Mouse (Mus musculus): ENCODE data around the gene Tpbgl. TPM values are rescaled to one million over a fixed set of nuclear protein-coding genes. Genes with fewer than 3 reads are reported as not detected.

Tpbgl gene
- polyA plus RNA-seq, 1 experiment from 2014 or later = 0.32 TPM

DNA sequence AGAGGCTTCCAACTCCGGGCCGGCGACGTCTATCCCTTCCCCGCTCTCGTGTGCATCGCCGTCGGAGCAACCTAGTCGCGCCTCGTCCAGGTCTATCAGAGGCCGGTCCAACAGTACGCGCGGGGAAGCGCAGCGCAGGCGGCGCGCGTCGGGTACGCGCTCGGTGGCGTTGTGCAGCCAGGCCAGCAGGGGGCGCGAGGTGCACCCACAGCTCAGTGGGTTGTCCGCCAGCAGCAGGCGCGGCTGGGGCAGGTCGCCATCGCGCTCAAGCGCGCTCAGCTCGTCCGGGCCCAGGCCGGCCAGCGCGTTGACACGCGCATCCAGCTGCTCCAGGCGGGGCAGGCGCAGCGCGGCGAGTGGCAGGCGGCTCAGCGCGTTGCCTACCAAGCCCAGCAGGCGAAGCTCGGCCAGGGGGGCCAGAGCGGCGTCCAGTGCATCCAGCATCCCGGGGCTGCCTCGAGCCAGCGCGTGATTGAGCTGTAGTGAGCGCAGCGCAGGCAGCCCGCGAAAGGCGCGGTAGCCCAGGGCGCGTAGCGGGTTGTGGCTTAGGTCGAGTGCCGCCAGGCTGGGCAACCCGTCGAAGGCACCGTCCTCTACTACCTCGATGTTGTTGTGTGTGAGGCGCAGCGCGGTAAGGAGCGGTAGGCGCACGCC is 1.1 kb downstream of the Tpbgl start:
- Histone ChIP-seq H3K9me3 (replicated peaks) (no peaks in the 10 kb centered on the region), H3K27me3 (ENCODE audit: low read depth, poor library complexity, severe bottlenecking) (peaks cover 100% of the 10 kb centered on the region), H3K4me1 (peaks cover 50% of the 10 kb centered on the region), H3K4me3 (peak overlapping the region; percentile 57), H3K27ac (replicated peaks) (peak overlapping the region; percentile 62), H3K36me3 (no peaks in the 10 kb centered on the region)
- 1% methylated on average over 81 of the region's 81 CpGs for WGBS
- peak; percentile 88 for DNase-seq (ENCODE audit: low spot score)

DNA sequence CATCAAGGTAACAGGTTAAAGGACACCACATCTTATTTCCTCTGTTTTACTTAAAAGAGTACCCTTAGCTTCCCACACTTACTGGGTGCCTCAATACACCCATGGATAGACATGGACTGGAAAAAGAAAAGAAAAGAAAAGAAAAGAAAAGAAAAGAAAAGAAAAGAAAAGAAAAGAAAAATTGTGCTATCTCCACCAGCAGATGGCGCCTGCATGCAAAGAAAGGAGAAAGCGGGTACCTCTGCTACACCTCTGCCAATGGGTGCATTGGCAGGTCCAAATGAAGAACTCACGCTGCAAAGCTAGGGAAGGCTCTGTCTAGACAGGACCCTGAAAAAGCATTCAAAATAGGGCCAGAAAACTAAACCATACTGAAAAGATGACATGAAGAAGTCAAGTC is 8.0 kb downstream of the Tpbgl start:
- peak; percentile 28 for DNase-seq (ENCODE audit: low spot score)
- WGBS = 16% methylated on average over 3 of the region's 3 CpGs
- no peak overlapping the region for H3K27ac ChIP-seq (replicated peaks)
- peaks cover 19% of the 10 kb centered on the region for H3K4me1 ChIP-seq
- H3K27me3 ChIP-seq (ENCODE audit: low read depth, poor library complexity, severe bottlenecking) = peaks cover 37% of the 10 kb centered on the region
- H3K9me3 ChIP-seq (replicated peaks) = no peaks in the 10 kb centered on the region
- no peak overlapping the region for H3K4me3 ChIP-seq
- H3K36me3 ChIP-seq = no peaks in the 10 kb centered on the region

DNA sequence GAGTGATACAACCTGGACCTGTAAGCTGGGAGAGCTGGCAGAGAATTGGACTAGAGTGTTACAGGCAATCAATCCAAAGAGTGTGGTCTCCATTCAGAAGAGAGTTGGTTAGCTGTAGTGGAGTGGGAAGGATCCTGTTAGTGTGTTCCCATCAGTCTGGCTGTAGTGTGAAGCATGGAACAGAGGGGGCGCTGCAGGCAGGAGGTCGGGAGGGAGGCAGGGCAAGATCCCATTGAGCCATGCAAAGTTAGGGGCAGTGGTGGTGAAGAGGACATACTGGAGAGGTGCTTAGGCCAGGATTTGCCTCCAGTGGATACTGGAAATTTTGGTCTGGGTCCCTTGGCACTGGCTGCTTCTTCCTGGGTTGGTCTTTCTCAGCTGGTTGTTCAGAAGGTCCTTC is 8.6 kb downstream of the Tpbgl start:
- Histone ChIP-seq H3K9me3 (replicated peaks) (no peaks in the 10 kb centered on the region), H3K4me1 (peaks cover 13% of the 10 kb centered on the region), H3K4me3 (no peak overlapping the region), H3K36me3 (no peaks in the 10 kb centered on the region), H3K27ac (replicated peaks) (no peak overlapping the region), H3K27me3 (ENCODE audit: low read depth, poor library complexity, severe bottlenecking) (peaks cover 31% of the 10 kb centered on the region)
- no peak for DNase-seq (ENCODE audit: low spot score)
- 67% methylated on average over 2 of the region's 2 CpGs for WGBS

DNA sequence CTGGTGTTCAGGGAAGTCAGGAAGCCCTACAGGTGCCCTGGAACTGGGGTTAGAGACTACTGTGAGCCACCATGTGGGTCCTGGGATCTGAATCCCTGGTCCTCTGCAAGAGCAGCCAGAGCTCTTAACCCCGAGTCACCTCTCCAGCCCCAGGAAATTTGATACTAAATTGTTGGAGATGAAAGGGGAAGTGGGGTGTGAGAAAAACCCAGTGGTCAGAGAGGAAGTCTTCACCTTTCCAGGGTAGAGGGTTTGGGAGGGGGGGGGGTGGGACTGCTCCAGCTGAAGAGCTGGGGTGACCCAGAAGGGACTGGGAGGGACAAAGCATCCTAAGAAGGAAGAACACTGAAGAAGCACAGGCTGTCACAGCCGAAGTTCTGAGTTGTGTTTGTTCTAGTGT is 19.3 kb downstream of the Tpbgl start:
- H3K9me3 ChIP-seq (replicated peaks) = no peaks in the 10 kb centered on the region
- H3K27me3 ChIP-seq (ENCODE audit: low read depth, poor library complexity, severe bottlenecking) = no peaks in the 10 kb centered on the region
- 75% methylated on average over 2 of the region's 2 CpGs for WGBS
- H3K4me3 ChIP-seq = no peak overlapping the region
- H3K4me1 ChIP-seq = 0 out of 2 replicates have a peak, but pooled peaks cover 3% of the 10 kb centered on the region
- peaks cover 9% of the 10 kb centered on the region; the same call in 1 of the 2 replicates for H3K36me3 ChIP-seq
- no peak overlapping the region for H3K27ac ChIP-seq (replicated peaks)
- DNase-seq (ENCODE audit: low spot score) = no peak

DNA sequence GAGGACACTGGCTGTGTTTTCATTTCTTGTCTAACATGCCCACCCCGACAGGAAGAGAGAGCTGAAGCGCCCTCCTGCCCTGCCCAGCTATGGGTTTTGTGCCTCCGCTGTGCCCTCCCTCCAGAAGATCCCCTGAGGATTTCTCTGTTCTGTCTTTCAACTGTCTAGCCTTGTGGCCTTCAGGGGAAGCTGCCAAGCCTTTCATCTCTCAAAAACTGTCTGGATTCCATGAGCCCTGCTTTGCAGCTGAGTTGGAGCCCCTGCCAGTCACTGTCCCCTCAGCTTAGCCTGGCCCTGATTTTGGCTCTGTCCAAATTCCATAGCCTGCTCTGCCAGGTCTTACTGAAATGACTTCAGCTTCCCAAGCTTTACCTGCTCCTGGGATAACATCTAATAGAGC is 20.1 kb downstream of the Tpbgl start:
- no peak for DNase-seq (ENCODE audit: low spot score)
- H3K4me1 ChIP-seq = 0 out of 2 replicates have a peak, but pooled peaks cover 3% of the 10 kb centered on the region
- H3K4me3 ChIP-seq = no peak overlapping the region
- peaks cover 17% of the 10 kb centered on the region for H3K36me3 ChIP-seq
- no peaks in the 10 kb centered on the region for H3K9me3 ChIP-seq (replicated peaks)
- H3K27me3 ChIP-seq (ENCODE audit: low read depth, poor library complexity, severe bottlenecking) = no peaks in the 10 kb centered on the region
- WGBS = 78% methylated on average over 3 of the region's 3 CpGs
- no peak overlapping the region for H3K27ac ChIP-seq (replicated peaks)

DNA sequence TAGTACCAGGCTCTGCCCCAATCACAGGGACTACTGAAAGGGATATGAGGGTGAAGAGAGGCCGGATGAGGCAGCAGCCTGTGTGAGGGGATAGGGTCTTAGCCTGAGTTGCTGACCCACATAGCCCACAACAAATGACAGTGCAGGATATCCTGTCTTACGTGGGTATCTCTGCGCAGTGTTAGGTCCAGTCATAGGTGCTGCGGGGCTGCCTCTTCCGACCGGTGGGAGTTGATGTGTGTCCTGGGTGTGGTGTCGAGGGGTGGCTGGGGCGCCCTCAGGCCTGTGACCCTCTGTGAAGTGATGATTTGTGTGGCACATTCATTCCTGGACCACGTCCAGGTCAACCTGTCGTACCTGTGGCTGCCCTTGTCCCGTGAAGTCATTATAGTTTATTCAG is 20.6 kb downstream of the Tpbgl start:
- Histone ChIP-seq H3K27ac (replicated peaks) (no peak overlapping the region), H3K4me3 (no peak overlapping the region), H3K4me1 (0 out of 2 replicates have a peak, but pooled peaks cover 3% of the 10 kb centered on the region), H3K9me3 (replicated peaks) (no peaks in the 10 kb centered on the region), H3K36me3 (peaks cover 22% of the 10 kb centered on the region), H3K27me3 (ENCODE audit: low read depth, poor library complexity, severe bottlenecking) (no peaks in the 10 kb centered on the region)
- 89% methylated on average over 11 of the region's 11 CpGs for WGBS
- no peak for DNase-seq (ENCODE audit: low spot score)

DNA sequence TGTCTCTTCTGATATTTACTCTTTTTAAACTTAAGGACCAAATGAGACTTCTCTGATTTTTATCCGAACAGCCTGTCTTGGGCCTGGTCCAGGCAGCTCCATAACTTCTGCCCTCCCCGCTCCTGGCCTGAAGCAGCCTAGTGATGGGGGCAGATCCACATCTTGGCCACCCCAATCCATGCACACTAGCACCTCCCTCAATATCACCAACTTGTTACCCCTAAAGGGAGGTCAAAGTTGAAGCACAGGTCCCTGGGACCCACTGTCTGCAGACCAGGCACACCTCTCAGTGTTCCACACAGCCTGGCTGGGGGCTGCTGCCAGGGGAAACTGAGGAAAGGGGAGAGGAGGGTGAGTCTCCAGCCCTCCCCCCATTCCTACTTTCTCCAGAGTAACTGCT is 21.8 kb downstream of the Tpbgl start:
- H3K27me3 ChIP-seq (ENCODE audit: low read depth, poor library complexity, severe bottlenecking) = no peaks in the 10 kb centered on the region
- WGBS = 91% methylated on average over 2 of the region's 2 CpGs
- no peaks in the 10 kb centered on the region for H3K9me3 ChIP-seq (replicated peaks)
- H3K27ac ChIP-seq (replicated peaks) = no peak overlapping the region
- H3K36me3 ChIP-seq = peaks cover 33% of the 10 kb centered on the region
- H3K4me1 ChIP-seq = 0 out of 2 replicates have a peak, but pooled peaks cover 3% of the 10 kb centered on the region
- no peak overlapping the region for H3K4me3 ChIP-seq
- no peak for DNase-seq (ENCODE audit: low spot score)

DNA sequence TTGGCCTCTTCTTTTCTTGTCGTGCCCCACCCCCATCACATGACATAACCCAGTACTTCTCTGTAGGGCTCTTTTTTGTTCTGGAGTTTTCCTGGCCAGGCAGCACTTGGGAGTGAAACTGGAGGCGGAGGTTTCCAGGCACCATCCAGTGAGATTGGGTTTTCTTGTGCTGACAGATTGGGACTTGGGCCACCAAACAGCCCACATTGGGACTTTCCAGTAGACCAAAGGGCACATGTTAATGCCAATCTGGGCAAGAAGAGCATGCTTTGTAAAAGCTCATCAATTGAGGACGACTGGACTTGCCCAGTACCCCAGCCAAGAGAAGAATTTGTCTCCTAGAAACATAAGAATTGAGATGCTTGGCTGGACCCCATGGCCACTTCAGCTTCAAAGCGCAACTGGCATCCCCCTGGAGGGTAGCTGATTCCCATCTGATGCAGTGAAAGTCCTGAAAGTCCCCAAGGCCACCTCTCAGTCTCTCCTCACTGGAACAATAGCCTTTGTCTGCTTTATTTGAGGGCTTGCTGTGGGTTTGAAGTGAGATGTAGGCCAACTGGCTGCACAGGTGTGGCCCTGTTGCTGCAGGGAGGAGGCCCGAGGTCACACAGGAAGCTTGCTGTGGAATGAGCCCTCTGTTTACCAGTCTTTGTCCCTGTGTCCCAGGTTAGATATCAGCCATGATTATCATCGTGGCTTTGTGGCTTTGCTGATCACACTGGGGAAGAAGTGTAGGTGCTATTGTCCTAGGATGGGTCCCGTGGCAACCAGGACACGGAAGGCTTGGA is 22.8 kb downstream of the Tpbgl start:
- H3K36me3 ChIP-seq = peaks cover 37% of the 10 kb centered on the region
- 84% methylated on average over 8 of the region's 8 CpGs for WGBS
- no peak overlapping the region for H3K4me3 ChIP-seq
- no peaks in the 10 kb centered on the region for H3K27me3 ChIP-seq (ENCODE audit: low read depth, poor library complexity, severe bottlenecking)
- 0 out of 2 replicates have a peak, but pooled peaks cover 3% of the 10 kb centered on the region for H3K4me1 ChIP-seq
- DNase-seq (ENCODE audit: low spot score) = no peak
- H3K9me3 ChIP-seq (replicated peaks) = no peaks in the 10 kb centered on the region
- H3K27ac ChIP-seq (replicated peaks) = no peak overlapping the region

DNA sequence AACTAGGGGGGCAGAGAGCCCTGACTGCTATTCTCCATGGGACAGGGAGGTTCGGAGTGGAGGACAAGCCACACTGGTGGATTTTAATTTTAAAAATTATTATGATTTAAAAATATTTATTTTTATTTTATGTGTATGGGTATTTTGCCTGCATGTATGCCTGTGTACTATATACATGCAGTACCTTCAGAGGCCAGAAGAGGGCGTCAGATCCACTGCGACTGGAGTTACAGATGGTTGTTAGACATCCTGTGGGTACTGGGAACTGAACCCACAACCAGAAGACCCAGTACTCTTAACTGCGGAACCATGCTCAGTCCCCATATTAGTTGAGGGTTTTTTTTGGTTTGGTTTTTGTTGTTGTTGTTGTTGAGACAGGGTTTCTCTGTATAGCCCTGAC is 28.2 kb downstream of the Tpbgl start:
- Histone ChIP-seq H3K36me3 (peaks cover 79% of the 10 kb centered on the region), H3K9me3 (replicated peaks) (no peaks in the 10 kb centered on the region), H3K27me3 (ENCODE audit: low read depth, poor library complexity, severe bottlenecking) (no peaks in the 10 kb centered on the region), H3K4me3 (no peak overlapping the region), H3K27ac (replicated peaks) (no peak overlapping the region), H3K4me1 (no peaks in the 10 kb centered on the region)
- WGBS = 77% methylated on average over 4 of the region's 4 CpGs
- no peak for DNase-seq (ENCODE audit: low spot score)

DNA sequence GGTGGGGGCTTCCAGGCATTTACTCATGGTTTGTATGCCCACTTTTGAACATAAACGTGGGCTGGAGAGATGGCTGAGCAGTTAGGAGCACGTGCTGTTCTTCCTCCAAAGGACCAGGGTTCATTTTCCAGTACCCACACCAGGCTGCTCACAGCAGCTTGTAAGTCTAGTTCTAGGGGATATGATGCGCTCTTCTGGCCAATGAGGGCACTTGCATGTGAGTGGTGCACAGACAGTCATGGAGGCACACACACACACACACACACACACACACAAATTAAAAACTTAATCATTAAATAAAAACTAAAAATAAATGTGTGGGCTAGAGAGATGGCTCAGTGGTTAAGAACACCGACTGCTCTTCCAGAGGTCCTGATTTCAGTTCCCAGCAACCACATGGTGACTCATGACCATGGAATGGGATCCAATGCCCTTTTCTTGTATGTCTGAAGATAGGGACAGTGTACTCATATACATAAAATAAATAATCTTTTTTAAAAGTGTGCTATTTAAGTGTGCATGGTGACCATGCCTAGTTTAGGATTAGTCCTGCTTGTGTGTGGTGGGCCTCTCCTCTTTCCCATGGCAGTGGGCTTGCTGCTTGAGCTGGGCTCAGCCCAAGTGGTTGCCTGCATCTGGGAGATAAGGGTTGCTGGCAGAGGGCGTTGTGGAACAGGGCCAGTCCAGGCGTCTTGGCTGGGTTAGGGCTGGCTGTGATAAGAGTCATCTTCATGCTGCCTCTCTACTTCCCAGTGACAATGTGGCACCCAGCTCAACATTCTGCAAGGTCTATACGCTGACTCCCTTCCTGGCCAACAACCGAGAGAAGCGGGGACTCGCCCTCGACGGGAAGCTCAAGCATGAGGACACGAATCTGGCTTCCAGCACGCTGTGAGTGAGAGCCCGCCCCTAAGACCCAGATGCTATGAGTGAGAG is 32.8 kb downstream of the Tpbgl start:
- peaks cover 71% of the 10 kb centered on the region for H3K36me3 ChIP-seq

DNA sequence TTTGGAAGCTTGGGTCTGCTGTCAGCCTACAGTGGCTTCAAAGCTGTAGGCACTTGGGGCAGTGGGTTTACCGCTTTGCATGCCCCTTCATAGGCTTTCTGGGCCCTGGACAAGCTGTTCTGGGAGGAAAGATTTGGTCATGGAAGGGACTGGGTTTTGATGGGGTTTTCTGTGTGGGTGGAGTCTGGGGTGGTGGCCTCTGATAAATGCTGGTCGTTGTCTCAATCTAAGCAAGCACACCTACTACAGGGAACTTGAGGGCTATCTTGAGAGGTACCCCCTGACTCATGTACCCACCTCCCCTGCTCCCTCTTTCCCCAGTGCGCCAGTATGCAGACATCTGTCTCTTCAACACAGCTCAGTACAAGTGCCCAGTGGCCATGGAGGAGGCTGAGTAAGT is 34.2 kb downstream of the Tpbgl start:
- DNase-seq (ENCODE audit: low spot score) = no peak
- no peaks in the 10 kb centered on the region for H3K9me3 ChIP-seq (replicated peaks)
- H3K4me1 ChIP-seq = peaks cover 26% of the 10 kb centered on the region
- peaks cover 45% of the 10 kb centered on the region for H3K27me3 ChIP-seq (ENCODE audit: low read depth, poor library complexity, severe bottlenecking)
- no peak overlapping the region for H3K4me3 ChIP-seq
- H3K27ac ChIP-seq (replicated peaks) = no peak overlapping the region
- peaks cover 62% of the 10 kb centered on the region for H3K36me3 ChIP-seq
- WGBS = 96% methylated on average over 3 of the region's 3 CpGs

More for the DNA sequence above, 32.8 kb downstream of the Tpbgl start:
- no peaks in the 10 kb centered on the region for H3K9me3 ChIP-seq (replicated peaks)
- H3K27me3 ChIP-seq (ENCODE audit: low read depth, poor library complexity, severe bottlenecking) = peaks cover 31% of the 10 kb centered on the region
- H3K4me1 ChIP-seq = peaks cover 19% of the 10 kb centered on the region
- WGBS = 90% methylated on average over 15 of the region's 15 CpGs
- no peak overlapping the region for H3K4me3 ChIP-seq
- DNase-seq (ENCODE audit: low spot score) = no peak
- H3K27ac ChIP-seq (replicated peaks) = peak overlapping the region; percentile 2; the same call in 1 of the 2 replicates

DNA sequence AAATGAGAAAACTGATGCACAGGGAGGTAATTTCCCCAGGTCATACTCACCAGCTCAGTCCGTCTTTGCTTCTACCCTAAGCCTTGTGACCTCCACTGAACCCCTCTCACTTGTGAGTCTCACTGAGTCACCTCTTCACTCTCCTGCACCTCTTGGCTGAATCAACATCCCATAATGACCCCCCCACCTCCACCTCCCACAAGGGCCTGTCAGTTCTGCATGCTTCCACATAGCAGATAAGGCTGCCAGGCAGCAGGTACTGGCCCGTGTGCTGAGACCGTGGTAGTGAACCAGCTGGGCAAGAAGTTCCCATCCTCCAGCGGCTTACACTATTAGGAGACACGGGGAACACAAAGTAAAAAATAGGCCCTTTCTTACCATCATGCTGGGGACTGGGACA is 36.3 kb downstream of the Tpbgl start:
- H3K4me3 ChIP-seq = no peak overlapping the region
- H3K4me1 ChIP-seq = peaks cover 45% of the 10 kb centered on the region
- peaks cover 46% of the 10 kb centered on the region for H3K36me3 ChIP-seq
- no peak for DNase-seq (ENCODE audit: low spot score)
- H3K27me3 ChIP-seq (ENCODE audit: low read depth, poor library complexity, severe bottlenecking) = peaks cover 55% of the 10 kb centered on the region
- 67% methylated on average over 5 of the region's 5 CpGs for WGBS
- H3K27ac ChIP-seq (replicated peaks) = no peak overlapping the region
- H3K9me3 ChIP-seq (replicated peaks) = no peaks in the 10 kb centered on the region
